Mouse (Mus musculus): ENCODE results near the gene Cpm.

GRCm38 (mm10) chr10:117666361-117666760 lies 37.1 kb downstream of the Cpm start:
- TF ChIP-seq POLR2A (IDR thresholded peaks at IDR 0.05; ENCODE audit: borderline replicate concordance, insufficient read depth, low read length) (no peak), CTCF (IDR thresholded peaks at IDR 0.05; ENCODE audit: borderline replicate concordance, insufficient read depth, low read depth, low read length) (no peak)

Measured in cerebellum, adult 2 months (tissue).